Mouse (Mus musculus) spleen, adult 2 months (tissue): ENCODE results near the gene Zmiz1.

Experiments
- CTCF ChIP-seq: fragments of 200-500 bp; IDR thresholded peaks from 2 replicates; pipeline ENCODE4 v1.5.1; 2011; ENCODE audit warnings: mild to moderate bottlenecking, inconsistent platforms; ENCODE audit not compliant: insufficient read depth, insufficient read length, insufficient replicate concordance; ENCODE audit errors: extremely low read depth
- POLR2A ChIP-seq: fragments of 200-500 bp; IDR thresholded peaks from 2 replicates; pipeline ENCODE4 v1.6.1; 2011; ENCODE audit warnings: low read depth, low read length, inconsistent platforms

- no peak for TF ChIP-seq POLR2A
- TF ChIP-seq CTCF: no peak
Measured at GRCm38 (mm10) chr14:25624659-25625058, 165.7 kb downstream of the Zmiz1 start.
